Mouse (Mus musculus) gastrocnemius, postnatal 36 days (tissue): ENCODE data around the gene Jag1. TPM values are rescaled to one million over a fixed set of nuclear protein-coding genes. Genes with fewer than 3 reads are reported as not detected.
A peak's percentile ranks its signal among the peaks of the same experiment; 100 is the strongest.

ENCODE experiments used
- DNase-seq, 2 experiments: peaks; one replicate each; pipeline ENCODE4 v3.0.0; 2022
- intact Hi-C: fragments of 180-260 bp; cut with DNase I; formaldehyde crosslinking; loops from one replicate; pipeline ENCODE4 v1.15.1; 2025
- long read RNA-seq, 2 experiments: library from polyadenylated mRNA; stranded (forward); transcript quantifications; one replicate each; pipeline ENCODE4 v2.0.0; 2021
- total RNA-seq, 2 experiments: library from RNA; stranded (reverse); gene quantifications; 2 replicates each; pipeline ENCODE4 v1.2.3; 2021

Gene Jag1
- 1 to 10 TPM; 5.6 to 6.0 TPM for total RNA-seq
- long read RNA-seq, experiment 1, partial matches to known transcripts, result 0 of 4 reads
- long read RNA-seq, experiment 1, other reads (novel, unspliced or antisense), result 4 of 4 reads
- long read RNA-seq, experiment 2, partial matches to known transcripts, result 0 of 5 reads
- long read RNA-seq, experiment 2, other reads (novel, unspliced or antisense), result 5 of 5 reads

DNA sequence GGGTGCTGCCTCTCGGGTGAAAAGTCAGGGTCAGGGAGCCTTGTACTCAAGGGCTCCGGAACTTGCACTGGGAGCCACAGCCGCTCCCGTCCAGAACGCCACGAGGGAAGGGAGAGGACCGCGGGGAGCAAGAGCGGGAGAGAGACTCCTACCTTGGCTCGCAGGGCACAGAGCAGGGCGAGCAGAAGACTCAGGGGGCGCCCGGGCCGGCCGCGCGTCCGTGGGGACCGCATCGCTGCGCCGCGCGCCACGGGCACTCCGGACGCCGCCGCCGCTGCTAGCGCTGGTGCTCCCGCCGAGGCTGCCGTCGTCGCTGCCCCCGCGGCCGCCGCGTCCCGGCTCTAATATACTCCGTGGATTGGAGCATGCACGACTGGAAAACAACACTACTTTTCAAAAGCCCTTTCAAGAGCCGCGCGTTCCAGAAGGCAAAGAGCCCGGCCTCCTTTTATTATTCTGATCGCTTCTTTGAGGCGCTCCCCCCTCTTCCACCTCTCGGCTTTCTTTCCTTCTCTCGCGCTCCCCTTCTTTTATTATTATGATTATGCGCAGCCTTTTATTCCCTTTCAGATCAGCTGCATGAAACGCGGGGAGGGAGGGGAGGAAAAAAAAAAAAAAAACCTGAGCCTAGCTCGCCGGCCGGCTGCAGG is at the start of gene Jag1:
Jag1 (minus strand) TSS at position 620 of the 650 bp plus-strand sequence.
- peak; percentile 21 to 43 for DNase-seq
- intact Hi-C loops, result loop anchor here (5.0 to 10.0 kb wide), 3 partner anchors 459 to 826 kb away; no protein-coding TSS in a partner anchor

DNA sequence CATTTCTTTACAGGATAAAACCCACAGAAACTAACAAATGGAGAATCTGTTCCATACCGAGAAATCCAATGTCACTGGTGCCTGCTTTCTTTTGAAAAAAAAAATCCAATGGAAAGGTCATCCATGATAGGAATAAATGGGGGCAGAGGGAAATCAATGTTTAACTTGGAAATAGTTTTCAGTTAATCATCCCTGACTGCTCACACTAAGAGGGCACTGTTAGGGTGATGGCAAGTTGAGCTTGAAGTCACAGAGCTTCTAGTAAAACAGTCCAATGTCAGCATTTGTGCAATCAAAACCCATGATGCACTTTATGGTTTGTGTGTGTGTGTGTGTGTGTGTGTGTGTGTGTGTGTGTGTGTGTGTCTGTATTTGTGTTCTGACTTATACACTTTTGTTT is 39.6 kb upstream of the Jag1 start:
- no peak for DNase-seq
- intact Hi-C loops, result no loop called here

DNA sequence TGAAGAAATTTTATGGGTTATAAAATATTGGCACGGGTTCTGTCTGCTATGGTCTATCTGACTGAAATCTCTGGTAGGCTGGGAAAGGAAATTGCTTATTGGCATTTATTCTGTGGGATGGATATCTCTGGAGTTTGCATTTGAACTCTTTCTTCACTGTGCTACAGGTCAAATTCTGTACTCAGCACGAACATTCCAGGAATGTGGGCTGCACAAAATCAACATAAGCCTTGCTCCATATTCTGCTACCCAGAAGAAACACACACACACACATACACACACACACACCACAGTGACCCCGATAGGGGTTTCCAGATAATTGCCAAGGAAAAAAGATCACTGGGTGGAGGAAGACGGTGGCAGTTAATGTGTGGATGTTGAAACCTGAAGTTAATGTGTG is 37.4 kb upstream of the Jag1 start:
- no peak for DNase-seq
- intact Hi-C loops, result no loop called here

DNA sequence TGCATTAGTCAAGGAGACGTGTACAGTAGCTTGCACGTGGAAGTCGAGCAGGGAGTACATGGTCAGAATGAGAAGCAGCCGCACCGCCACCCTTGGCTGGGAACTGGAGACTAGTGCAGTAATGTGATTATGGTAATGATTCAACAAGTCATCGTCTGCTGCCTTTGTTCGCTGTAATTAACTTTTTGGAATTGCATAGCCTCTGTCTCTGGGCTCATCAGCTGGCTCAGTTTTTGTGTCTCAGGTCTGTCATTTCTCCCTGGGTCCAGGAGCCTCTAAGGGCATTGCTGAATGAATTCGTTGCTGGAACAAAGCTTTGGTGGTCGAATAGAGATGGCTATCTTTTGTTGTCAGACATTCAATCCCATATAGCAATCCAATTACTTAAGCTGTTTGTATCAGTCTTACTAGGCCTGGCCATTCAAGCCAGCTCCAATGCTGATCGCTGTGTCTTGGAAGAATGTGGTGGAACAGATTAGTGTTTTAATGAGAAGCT is 36.8 kb upstream of the Jag1 start:
- no peak for DNase-seq
- intact Hi-C loops, result no loop called here

DNA sequence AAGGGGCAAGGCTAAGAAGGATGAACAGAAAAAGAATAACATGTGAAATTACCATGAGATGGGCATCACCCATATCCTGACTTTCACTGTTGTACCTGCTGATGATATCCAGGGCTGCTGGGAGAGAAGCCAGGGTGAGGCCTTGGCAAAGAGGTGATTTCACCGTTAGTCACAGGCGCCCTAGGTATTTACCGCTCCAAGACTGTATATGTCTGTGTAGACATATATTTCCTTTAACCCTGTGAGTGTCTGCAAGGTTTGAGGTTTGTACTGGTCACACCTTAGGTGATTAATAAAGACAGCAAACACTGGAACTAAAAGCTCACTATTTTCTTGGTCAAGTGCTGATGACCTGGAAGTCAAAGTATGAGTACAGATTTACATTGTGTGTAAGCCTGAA is 34.5 kb upstream of the Jag1 start:
- DNase-seq, result no peak
- intact Hi-C loops, result no loop called here

DNA sequence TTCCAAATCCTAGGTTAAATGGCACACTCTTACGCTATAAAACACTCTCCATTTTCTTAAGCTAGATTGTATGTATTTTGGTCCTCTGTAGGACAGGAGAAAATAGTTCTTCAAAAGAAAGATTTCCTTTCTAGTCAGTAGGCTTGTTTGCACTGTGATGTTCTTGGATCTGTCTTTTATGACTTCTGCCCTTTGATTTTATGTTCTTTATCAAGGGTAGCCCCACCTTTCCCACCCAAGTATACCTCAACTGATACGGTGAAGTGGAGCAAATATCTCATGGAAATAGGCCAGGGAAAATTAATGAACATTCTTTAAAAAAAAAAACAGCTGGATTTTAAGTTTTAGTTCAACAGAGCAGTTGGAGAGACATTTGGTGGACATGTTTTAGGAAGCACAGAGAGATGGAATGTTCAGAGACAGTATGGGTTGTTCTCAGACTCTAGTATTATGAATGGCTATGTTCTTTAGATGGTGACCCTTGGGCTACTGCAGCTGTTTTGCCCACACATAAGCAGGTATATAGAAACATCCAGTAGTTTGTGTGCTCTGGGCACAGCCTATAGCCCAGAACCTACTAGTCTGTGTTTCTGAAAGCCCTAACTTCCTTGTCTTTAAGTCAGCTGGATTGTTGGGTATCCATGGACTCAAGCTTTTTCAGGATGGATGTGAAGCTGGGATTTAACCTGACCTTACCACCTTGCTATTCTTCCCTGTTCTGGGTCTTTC is 30.7 kb upstream of the Jag1 start:
- DNase-seq, result no peak
- intact Hi-C loops, result no loop called here

DNA sequence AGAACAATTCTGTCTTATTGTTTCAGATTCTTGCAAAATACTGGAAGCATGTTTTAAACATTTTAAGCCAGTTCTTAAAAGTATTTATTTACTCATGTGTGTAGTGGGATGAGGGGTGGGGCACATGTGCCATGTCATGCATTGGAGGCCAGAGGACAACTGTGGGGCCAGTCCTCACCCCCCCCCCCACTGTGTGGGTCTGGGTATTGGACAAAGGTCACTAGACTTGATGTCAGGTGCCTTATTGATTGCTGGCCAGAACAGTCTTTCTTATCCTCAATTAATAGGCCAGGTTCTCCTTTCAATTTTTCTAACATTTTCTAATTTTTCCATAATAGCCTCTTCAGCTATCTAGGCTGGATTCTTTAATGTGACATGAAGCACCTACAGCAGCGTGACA is 21.6 kb upstream of the Jag1 start:
- no peak for DNase-seq
- intact Hi-C loops, result no loop called here

DNA sequence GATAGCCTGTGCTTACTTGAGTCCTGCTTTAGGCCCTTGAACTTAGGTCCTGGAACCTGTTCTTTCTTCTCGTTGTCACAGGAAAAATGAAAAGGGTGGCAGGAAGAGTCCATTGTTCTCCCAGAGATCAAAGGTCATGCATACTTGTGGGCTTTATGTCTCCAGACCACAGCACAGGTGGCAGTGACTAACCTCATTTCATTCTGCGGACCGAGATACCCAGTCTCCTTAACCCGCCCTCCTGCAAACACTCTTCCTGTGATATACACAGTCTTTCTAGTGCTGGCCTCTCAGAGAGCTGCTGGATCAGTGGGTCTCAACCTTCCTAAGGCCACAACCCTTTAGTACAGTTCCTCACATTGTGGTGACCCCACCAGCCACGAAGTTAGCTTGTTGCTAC is 17.6 kb upstream of the Jag1 start:
- intact Hi-C loops, result no loop called here
- no peak for DNase-seq

DNA sequence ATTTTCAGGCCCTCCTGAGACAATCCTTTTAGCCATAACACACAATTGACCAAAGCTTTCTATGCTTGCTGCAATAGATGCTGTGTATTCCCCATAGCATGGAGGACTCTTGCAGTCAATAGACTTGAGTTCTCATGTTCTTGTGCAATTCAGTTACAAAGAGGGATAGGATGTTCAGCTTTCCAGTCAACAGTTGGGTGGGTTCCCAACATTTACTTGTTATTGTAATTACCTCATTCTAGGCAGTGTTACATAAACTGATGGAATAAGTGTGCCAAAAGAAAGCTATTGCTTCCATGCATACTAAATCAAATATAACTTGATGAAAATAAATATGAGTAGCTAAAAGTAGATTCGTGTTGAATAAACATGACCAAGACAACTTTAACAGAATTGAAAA is 8.4 kb upstream of the Jag1 start:
- no peak for DNase-seq
- intact Hi-C loops, result no loop called here

DNA sequence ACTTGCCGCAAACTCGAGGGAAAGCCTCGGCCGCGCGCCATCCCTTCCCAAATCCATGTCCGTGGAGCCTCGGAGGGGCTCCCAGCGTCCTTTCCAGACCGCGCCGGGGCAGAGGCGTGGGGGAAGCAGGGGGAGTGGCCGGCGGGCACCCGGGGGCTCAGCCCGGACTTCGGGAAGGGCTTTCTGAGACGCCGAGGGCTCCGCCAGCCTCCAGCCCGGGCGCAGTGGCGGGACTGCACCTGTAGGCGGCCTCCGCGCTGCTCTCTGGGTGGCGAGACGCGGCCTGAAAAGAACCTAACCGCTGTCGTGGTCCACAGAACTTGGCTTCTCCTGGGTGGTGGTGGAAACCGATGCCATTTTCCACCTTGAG is 862 bp upstream of the Jag1 start:
- intact Hi-C loops, result loop anchor here (5.0 to 10.0 kb wide), 3 partner anchors 457 to 825 kb away; no protein-coding TSS in a partner anchor
- peak; percentile 84 to 86 for DNase-seq

DNA sequence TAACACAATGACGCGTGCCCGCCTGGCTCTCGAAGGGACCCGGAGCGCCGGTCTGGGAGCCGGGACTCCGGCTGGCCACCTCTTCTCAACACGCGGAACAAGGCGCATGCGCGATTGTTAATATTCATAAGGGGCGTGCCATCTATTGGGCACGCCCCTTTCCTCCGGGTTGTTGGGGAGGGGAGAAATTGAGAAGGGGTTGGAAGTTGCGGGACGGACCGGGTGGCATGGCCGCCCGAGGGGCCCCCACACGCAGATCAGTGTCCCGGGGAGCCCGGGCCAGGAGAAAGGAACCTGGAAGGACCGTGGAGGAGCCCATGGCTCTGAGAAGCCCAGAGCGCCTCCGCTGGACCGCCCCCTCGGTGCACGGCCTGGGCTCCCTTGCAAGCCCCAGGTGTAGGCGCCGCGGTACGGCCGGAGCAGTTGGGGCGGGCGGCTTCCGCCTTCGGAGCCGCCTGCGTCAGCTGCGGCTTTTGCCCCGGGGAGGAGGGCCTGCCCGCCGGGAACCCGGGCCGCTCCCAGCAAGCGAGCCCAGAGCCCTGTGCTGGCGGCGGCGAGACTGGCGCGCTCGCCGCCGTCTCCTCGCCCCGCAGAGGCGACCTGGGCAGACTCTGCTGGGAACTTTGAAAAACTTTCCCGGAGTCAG is 354 bp upstream of the Jag1 start:
- DNase-seq, result peak; percentile 89 to 91
- intact Hi-C loops, result loop anchor here (5.0 to 10.0 kb wide), 3 partner anchors 458 to 826 kb away; no protein-coding TSS in a partner anchor

DNA sequence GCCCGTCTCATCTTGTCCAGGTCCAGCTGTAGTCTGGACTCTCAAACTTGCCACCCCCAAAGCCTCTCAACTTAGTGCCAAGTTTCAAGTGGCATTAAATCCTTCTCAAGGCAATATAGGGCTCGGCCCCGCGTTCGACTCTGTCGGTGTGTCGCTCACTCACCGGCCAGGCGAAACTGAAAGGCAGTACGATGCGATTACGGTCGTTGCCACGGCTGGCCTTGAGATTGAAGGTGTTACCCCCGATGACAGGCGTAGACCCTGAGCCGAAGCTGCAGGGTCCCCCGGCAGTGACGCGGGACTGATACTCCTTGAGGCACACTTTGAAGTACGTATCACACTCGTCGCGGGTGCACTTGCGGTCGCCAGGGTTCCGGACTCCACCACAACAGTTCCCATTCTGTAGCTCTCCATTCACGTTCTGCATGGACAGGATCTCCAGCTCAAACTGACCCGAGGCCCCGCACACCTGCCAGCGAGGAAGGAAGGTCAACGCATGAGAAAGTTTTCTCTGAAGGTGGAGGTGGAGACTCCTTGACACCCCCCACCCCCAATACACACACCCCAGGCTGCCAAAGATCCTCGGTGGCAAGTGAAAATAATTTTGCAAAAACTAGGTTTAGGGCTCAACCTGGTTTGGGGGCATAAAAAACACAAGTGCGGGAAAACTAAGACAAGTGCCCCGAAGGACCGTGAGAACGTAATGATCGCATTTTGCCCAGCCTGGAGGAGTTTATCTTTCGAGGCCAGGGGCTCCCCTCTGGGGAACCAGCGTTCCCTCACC is 1.0 kb downstream of the Jag1 start:
- intact Hi-C loops, result loop anchor here (5.0 to 10.0 kb wide), 3 partner anchors 459 to 827 kb away; no protein-coding TSS in a partner anchor
- DNase-seq, result peak in 1 of 2 experiments; percentile 54

DNA sequence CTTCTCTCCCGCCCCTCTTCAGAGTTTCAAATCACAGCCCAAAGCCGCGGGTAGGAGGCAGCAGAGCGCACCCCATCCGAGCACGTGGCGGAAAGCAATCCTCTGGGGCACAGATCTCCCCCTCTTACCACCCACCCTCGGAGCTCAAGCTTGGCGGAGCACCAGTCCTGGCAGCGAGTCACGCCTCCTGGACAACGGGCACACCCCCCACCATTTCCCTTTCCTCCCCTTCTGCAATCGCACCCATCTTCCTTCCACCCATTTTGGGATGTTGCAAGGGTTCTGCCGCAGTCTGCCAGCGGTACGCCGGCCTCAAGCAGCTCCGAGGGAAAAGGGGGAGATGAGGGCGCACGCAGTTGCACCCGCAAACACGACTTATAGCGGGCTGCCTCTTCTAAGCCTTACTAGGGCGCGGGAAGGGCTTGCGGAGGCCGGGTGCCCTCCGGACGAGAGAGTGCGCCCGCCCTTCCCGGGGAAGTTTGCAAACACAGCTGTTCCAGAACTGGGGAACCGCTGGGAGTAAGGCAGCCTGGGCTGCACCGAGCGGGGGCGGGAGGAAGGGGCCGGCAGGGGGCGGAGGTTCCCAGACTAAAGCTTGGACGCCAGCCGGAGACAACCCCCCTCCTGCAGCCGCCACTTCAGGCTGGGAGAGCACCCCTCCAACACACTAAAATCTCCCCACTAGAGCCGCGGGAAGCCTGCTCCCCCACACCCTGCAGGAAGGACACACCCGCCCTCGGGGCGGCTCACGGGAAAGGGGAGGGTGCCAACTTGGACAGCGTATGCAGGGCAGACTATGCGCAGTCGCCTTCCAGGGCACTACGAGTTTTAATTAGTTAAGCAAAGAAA is 2.0 kb downstream of the Jag1 start:
- intact Hi-C loops, result loop anchor here (5.0 to 10.0 kb wide), 5 partner anchors 197 to 828 kb away; partner anchors contain the start of genes AL731706.1, Mkks and Slx4ip
- peak; percentile 77 for DNase-seq

DNA sequence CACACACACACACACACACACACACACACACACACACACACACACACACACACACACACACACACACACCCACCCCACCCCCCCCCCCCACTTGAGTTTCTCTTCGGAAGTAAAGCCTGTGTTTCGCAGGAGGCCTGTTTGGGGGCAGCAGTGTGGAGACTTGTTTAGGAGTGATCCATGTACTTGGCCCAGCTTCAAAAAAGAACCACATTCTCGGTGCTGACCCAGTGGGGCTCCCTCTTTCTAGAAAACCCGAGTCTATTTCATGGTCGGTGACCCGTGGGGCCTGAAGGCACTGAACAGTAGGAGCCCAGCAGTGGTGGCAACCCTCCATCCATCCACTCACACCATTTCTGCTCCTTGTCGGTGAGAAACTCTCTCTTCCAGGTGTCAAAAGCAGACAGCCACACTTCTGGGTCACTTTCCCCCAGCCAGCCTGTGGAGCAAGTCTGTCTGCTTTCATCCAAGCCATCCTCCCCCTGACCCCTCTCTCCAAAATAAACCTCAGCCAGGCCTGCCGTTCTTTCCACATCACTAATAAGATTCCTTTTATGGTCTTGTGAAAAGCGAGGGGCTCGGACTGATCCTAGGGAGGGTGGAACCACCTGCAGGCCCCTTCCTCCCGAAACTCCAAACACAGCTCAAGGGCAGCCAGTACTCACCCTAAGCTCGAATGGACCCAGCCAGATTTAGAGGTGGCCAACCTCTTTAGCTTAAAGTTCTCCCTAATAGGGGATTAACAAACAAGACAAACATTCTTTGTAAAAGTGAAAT is 3.0 kb downstream of the Jag1 start:
- intact Hi-C loops, result loop anchor here (5.0 to 10.0 kb wide), 3 partner anchors 196 to 461 kb away; partner anchors contain the start of genes AL731706.1, Mkks and Slx4ip
- no peak for DNase-seq

DNA sequence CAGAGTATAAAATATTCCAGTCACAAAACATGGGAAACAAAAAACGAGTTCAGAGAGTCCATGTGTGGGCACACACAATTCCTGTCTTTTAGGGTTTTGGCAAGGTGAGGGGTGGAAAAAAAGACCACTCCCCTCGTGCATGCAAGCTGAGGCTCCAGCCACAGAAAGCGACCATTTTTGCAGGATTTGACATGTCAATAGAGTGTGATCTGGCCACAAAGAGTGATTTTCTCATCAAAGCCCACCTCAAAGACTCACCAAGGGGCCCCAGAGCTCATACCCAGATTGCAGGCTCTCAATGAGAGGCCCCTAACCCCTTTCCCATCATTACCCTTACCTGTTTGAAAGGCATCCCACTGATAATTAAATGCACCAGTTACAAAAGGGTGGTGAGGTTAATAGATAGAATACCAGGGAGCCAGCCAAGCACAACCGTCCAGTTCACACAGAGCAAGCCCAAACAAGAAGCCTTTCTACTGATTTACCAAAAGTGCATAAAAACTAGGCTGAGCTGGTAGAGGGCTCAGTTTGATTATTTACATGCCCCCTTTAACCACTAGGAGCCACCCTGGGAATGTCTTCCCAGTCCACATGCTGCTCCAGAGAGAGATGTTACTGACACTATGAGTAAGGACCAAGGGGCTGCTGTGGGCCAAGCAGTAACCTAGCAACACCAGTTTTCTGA is 6.1 kb downstream of the Jag1 start:
- intact Hi-C loops, result loop anchor here (5.0 to 10.0 kb wide), 3 partner anchors 193 to 464 kb away; partner anchors contain the start of genes AL731706.1, Mkks and Slx4ip
- no peak for DNase-seq

DNA sequence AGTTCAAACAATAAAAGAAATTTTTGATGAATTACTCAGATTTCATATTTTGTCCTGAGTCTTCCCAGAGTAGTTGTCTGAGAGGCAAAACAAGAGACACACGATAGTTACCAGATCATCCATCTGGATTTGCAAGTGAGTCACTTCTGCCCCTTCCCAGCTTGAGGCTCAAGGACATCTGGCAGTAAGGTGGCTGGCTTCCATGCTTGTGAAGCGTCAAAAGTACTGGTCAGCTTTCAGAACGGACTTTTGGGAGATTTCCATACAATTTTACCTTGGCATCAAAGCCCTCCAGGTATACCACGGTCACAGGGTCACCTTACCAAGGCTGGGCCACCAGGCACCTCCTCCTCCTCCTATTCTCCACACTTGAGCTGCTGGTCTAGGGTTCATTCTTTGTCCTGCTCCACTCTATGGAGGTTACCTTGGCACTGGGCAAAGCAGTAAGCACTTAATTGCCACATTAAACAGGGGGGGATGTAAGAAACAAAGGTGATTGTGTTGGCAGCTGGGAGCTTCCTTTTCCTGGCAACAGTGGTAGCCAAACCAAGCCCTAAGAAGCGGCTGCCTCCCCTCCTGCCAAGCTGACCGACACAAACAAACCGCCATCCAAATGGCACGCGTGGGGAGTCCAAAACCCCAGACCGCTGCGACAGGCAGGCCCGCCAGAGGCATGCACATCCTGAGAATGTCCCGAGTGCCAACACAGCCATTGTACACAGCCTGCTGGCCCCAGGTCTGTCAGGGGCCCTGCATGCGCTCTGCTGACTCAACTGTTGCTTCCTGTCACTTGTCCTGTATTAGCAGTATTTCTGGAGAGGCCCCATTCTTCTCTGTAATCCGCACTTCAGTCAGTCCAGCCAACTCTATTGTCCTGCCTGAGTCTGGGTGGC is 6.9 kb downstream of the Jag1 start:
- peak; percentile 24 to 33 for DNase-seq
- intact Hi-C loops, result loop anchor here (5.0 to 10.0 kb wide), 3 partner anchors 192 to 465 kb away; partner anchors contain the start of genes AL731706.1, Mkks and Slx4ip
